Mouse (Mus musculus) right cerebral cortex, adult 2 months (tissue): Measurements from ENCODE around the gene Rnf217.
A peak's percentile ranks its signal among the peaks of the same experiment; 100 is the strongest.

ENCODE experiments used
- DNase-seq, 2 experiments: peaks; one replicate each; pipeline ENCODE4 v3.0.0; 2021 to 2022; ENCODE audit warnings: low spot score in 2 of 2

Rnf217 gene

GRCm38 (mm10) chr10:31496931-31497330 is 112.1 kb downstream of the Rnf217 start:
- DNase-seq: no peak

GRCm38 (mm10) chr10:31495826-31496225 is 113.2 kb downstream of the Rnf217 start:
- no peak for DNase-seq

GRCm38 (mm10) chr10:31494296-31494695 is 114.7 kb downstream of the Rnf217 start:
- no peak for DNase-seq

GRCm38 (mm10) chr10:31467043-31467898 is 141.7 kb downstream of the Rnf217 start:
- no peak for DNase-seq

GRCm38 (mm10) chr10:31465840-31466541 is 143.0 kb downstream of the Rnf217 start:
- DNase-seq: peak; percentile 10 to 25

- DNase-seq: no peak
Observed at GRCm38 (mm10) chr10:31465424-31465823, 143.6 kb downstream of the Rnf217 start.

GRCm38 (mm10) chr10:31463044-31463443 is 145.9 kb downstream of the Rnf217 start:
- DNase-seq: no peak

GRCm38 (mm10) chr10:31456806-31457205 is 152.2 kb downstream of the Rnf217 start:
- no peak for DNase-seq

- no peak for DNase-seq
Observed at GRCm38 (mm10) chr10:31447083-31447482, 161.9 kb downstream of the Rnf217 start.

- DNase-seq: peak; percentile 82 to 86
Observed at GRCm38 (mm10) chr10:31445291-31446124, 163.5 kb downstream of the Rnf217 start, which contains the start of gene Tpd52l1. TSS of gene Tpd52l1 (minus strand) at chr10:31445958.

GRCm38 (mm10) chr10:31444206-31444605 is 164.8 kb downstream of the Rnf217 start:
- DNase-seq: no peak
